Mouse (Mus musculus) MN1 (cell line): ENCODE data around the gene Coro6.

Experiments
- DNase-seq: peaks from one replicate; pipeline ENCODE4 v3.0.0-alpha.2; 2016; ENCODE audit warnings: low spot score

Gene Coro6

GRCm38 (mm10) chr11:77464684-77465083 is 2.5 kb downstream of the Coro6 start:
- peak; percentile 70 for DNase-seq

GRCm38 (mm10) chr11:77465111-77465510 is 2.9 kb downstream of the Coro6 start:
- DNase-seq = no peak

DNA sequence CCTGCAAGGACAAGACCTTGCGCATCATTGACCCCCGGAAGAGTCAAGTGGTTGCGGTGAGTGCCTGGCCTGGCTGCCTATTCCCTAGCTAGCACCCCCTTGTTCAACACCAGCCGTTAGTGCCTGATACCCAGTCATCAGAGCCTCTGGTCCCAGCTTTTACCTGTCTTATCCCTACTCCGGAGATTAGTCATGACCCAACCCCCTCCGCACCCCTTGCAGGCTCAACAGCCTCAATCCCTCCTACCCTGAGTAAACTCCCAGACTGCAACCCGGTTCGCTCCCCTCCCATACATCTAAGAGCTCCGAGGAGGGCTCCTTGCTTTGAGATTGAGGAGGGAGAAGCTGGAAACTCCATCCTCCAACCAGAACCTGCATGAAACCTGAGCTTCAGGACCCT is 4.3 kb downstream of the Coro6 start:
- no peak for DNase-seq

DNA sequence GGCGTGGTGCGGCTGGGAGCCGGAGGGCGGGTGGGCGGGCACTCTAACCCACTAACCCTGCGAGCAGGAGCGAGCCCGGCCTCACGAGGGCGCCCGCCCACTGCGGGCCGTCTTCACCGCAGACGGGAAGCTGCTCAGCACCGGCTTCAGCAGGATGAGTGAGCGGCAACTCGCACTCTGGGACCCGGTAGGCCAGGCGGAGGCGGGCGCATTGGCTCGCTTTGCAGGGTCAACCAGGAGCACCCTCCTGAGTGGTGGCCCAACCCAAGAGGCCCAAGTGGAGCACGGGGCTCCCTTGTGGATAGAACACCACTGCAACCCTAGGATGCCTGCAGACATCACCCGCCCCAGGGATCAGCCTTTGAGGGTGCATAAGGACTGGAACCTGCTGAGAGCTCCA is 4.9 kb downstream of the Coro6 start:
- peak; percentile 42 for DNase-seq

DNA sequence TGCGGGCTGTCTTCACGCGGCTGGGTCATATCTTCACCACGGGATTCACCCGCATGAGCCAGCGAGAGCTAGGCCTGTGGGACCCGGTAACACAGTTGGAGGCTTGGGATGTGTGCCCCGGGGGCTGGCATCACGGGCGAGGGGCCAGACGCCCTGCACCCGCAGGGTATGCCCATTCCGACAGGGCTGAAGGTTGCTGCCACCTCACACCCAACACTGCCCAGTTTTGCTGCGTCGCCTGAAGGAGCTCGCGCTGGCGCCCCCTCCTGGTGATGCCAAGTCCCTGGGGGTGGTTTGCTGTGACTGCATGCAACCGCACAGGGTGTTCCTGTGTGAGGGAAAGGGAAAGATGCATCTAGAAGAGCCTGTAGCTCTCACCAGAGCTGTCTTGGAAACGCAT is 5.6 kb downstream of the Coro6 start:
- peak; percentile 52 for DNase-seq

DNA sequence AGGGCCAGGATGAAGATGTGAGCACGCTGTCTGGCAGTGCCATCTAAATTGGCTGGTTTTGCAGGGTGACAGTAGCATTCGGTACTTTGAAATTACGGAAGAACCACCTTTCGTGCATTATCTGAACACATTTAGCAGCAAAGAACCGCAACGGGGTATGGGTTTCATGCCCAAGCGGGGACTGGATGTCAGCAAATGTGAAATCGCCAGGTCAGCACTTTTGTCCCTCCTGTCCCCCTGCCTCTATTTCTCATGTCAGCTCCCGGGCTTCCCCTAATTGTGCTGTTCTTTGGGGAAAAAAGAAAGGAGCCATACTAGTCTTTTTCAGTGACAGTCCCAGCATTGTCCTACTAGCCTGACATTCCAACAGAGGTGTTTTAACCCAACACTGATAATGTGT is 6.2 kb downstream of the Coro6 start:
- no peak for DNase-seq

GRCm38 (mm10) chr11:77471407-77471806 is 9.2 kb downstream of the Coro6 start:
- DNase-seq = no peak

DNA sequence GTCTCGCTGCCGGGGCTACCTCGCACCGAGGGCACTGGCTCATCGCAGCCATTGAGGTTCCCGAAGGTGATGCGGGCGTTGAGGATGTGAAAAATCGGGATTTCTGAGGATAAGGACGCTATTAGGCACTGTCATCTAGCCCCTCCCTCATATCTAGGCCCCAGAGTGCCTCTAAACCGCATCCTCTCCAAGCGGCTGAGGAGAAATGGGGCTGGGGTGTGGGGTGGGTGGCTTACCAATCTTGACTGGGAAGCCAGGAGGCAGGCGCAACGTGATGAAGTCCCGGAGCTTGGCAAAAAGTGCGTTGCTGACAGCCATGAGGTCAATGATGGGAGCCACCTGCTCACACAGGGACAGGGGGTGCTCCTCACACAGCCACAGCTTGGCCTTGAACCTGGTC is 10.6 kb downstream of the Coro6 start:
- DNase-seq = no peak

DNA sequence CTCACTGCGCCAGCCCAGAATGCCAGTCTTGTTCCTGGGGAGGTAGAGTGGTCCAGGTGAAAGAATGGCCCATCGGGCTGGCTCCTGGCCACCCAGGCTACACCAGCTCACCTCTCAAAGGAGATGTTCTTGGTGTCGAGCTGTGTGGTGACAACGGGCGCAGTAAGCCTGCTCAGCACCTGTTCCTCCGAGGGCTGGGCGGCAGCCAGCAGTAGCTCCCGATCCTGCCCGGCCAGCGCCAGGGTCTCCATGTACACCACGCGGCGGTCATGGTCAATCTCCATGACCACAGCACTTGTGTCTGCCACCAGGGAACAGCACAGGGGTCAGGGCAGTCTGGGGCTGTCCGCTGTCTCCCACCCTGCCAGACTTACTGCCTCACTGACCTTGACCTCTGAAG is 14.0 kb downstream of the Coro6 start:
- no peak for DNase-seq

DNA sequence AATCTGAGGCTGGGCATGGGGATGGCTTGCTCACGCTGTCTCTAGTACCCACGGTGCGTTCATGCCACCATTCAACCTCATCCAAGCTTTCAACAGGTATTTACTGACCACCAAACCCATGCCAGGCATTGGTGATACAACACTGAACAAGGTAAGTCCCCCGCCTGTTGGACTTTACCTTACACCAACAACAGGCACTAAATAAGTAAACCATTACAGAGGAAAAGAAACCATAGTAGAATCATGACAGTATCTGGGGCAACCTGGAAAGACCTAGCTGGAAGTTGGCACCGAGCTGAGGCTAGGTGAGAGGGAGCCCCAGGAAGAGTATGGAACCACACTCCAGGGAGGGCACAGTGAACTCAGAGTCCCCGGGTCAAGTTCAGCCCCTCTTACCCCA is 14.7 kb downstream of the Coro6 start:
- no peak for DNase-seq

GRCm38 (mm10) chr11:77483043-77483442 is 20.8 kb downstream of the Coro6 start:
- DNase-seq = no peak

- DNase-seq = no peak
Observed at GRCm38 (mm10) chr11:77483510-77484255, 21.5 kb downstream of the Coro6 start.

GRCm38 (mm10) chr11:77485229-77485628 is 23.0 kb downstream of the Coro6 start:
- no peak for DNase-seq

- DNase-seq = peak; percentile 73
Observed at GRCm38 (mm10) chr11:77486798-77487197, 24.6 kb downstream of the Coro6 start.

GRCm38 (mm10) chr11:77488771-77489581 is 26.8 kb downstream of the Coro6 start:
- peak; percentile 30 for DNase-seq

- DNase-seq = peak; percentile 80
Observed at GRCm38 (mm10) chr11:77489591-77490235, 27.5 kb downstream of the Coro6 start, which contains the start of gene Ankrd13b. Gene Ankrd13b, minus strand, starts transcription at chr11:77489678.

DNA sequence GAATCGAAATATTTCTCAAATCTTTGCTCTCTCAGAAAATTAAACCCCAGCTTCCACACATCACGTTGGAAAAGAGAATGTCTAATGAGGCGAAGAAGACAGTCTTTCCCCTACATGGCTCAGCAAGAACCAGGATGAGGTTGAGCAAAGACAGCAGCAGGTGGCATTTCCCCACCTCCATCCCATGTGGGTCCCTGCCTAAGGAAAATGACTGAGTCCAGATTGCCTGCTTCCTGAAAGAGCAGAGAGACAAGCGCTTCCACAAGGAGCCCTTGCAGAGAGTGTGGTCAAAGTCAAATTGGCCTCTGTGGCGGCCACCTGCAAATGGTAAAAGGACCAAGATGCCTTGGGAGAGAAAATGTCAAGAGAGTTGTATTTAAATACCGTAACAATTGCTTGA is 28.2 kb downstream of the Coro6 start:
- peak; percentile 37 for DNase-seq

GRCm38 (mm10) chr11:77491123-77491501 is 28.9 kb downstream of the Coro6 start:
- DNase-seq = peak; percentile 94

GRCm38 (mm10) chr11:77491502-77492291 is 29.5 kb downstream of the Coro6 start:
- peak; percentile 38 for DNase-seq

DNA sequence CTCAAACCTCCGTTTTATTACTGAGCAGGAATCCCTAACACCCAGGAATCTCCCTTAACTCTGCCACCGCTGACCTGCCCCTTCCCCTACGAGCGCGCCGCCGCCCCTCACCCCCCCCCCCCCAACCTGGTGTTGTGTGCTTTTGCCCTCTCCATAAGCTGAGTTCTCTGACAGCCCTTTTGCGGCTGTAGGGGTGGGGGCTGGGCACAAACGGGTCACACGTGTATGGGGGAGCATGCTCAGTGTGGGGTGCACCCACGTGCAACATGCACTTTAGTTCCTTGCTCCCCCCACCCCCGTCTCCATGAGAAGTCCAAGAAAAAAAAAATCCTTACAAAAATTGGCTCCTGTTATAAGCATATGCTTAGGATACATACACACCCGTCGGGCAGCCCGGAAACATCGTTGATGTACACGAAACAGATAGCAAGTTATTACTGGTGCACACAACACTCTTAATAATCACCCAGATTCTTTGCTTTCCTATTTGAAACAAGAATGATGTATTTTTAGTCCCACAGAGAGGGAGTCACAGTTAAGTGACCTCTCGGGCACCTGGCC is 30.2 kb downstream of the Coro6 start:
- DNase-seq = no peak

DNA sequence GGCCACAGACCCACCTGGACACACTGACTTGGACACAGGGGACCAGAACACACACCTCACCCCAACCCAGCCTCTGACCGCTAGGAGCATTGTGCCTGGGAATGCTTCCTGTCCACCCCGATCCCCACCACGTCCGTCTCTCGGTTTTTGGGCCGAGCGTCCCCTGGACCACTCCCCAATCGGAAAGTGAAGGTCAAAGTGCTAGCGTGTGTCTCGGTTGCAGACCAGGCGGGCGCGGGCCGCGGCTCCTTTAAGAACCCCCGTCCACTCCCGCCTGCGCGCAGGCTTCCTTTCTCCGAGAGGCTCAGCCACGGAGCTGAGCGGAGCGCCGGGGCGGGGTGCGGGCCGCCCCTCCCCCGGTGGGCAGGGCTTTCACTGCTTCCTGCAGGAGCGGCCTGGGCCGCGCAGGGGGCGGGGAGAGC is 30.7 kb downstream of the Coro6 start:
- peak; percentile 93 for DNase-seq
